Comparison of ENCODE assay signal across 15 mouse cellular contexts in the genomic region with DNA sequence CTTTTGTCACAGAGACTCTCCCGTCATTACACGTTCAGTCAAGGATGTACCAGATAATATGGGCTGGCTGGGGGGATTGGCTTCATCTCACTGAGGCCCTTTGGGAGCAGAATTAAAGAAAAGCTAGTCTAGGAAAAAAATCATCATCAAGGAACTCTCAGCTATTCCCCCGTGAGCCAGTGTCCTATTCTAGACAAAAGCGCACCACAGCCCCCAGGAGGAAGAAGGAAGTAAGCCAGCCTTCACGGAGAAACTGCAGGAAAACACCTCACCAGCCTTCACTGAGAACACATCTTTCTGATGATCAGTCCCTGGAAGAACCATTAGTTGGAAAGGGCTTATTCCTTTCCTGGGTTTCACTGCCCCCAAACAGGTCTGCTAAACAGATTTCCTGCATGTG.
DNase-seq lines count a peak whose midpoint lies in the region; ATAC-seq and TF ChIP-seq lines count a peak whose summit lies in the region.
"Had no signal": no experiment of that assay in that cellular context is flagged by ENCODE, and none has a peak within 500 bp of the region (broad histone marks: within the 10 kb centered on the region; RNA-seq: fewer than 3 reads in every experiment).

No protein-coding gene starts in this region.

- TF ChIP-seq CTCF in forebrain, postnatal 0 days (IDR thresholded peaks at IDR 0.05; ENCODE audit: low read depth): peak; percentile 56
- TF ChIP-seq CTCF in intestine, postnatal 0 days (IDR thresholded peaks at IDR 0.05; ENCODE audit: low read depth): peak; percentile 57

- no peaks in the 10 kb centered on the region for H3K27me3 ChIP-seq in forebrain, postnatal 0 days (ENCODE audit: insufficient read depth, low read length)
- H3K27me3 ChIP-seq in forebrain, embryonic 13.5 days: no peaks in the 10 kb centered on the region
- no peaks in the 10 kb centered on the region for H3K27me3 ChIP-seq in intestine, postnatal 0 days (replicated peaks; ENCODE audit: control insufficient read depth, insufficient read depth, low read length)
- no peaks in the 10 kb centered on the region for H3K27me3 ChIP-seq in intestine, embryonic 16.5 days (replicated peaks; ENCODE audit: control insufficient read depth, insufficient read depth, low read length)
- H3K27me3 ChIP-seq in midbrain, embryonic 11.5 days (ENCODE audit: control insufficient read depth, insufficient read depth, low read length): no peaks in the 10 kb centered on the region
- no peaks in the 10 kb centered on the region; the same call in 1 of the 2 replicates for H3K27me3 ChIP-seq in midbrain, embryonic 16.5 days (ENCODE audit: control insufficient read depth, insufficient read depth, low read depth, low read length)
- H3K27me3 ChIP-seq in limb, embryonic 12.5 days: no peaks in the 10 kb centered on the region
- H3K27me3 ChIP-seq: embryonic facial prominence, embryonic 15.5 days; liver, embryonic 15.5 days had no signal

- H3K27ac ChIP-seq in forebrain, postnatal 0 days (ENCODE audit: low read depth, low read length): no peak overlapping the region
- no peak overlapping the region for H3K27ac ChIP-seq in forebrain, embryonic 13.5 days
- H3K27ac ChIP-seq in intestine, postnatal 0 days (ENCODE audit: low read depth, low read length): no peak overlapping the region
- no peak overlapping the region for H3K27ac ChIP-seq in intestine, embryonic 16.5 days (ENCODE audit: low read length)
- no peak overlapping the region for H3K27ac ChIP-seq in midbrain, embryonic 11.5 days (ENCODE audit: low read depth, low read length)
- no peak overlapping the region for H3K27ac ChIP-seq in midbrain, embryonic 16.5 days (ENCODE audit: low read length)
- peak overlapping the region; percentile 73 for H3K27ac ChIP-seq in limb, embryonic 12.5 days
- H3K27ac ChIP-seq: embryonic facial prominence, embryonic 15.5 days; liver, embryonic 15.5 days had no signal

- H3K36me3 ChIP-seq in forebrain, postnatal 0 days (ENCODE audit: insufficient read depth): no peaks in the 10 kb centered on the region
- H3K36me3 ChIP-seq in forebrain, embryonic 13.5 days (ENCODE audit: poor library complexity, severe bottlenecking): no peaks in the 10 kb centered on the region
- H3K36me3 ChIP-seq in intestine, postnatal 0 days (ENCODE audit: control insufficient read depth, insufficient read depth): no peaks in the 10 kb centered on the region
- H3K36me3 ChIP-seq in intestine, embryonic 16.5 days (ENCODE audit: control insufficient read depth, insufficient read depth, low read length): no peaks in the 10 kb centered on the region
- no peaks in the 10 kb centered on the region for H3K36me3 ChIP-seq in midbrain, embryonic 11.5 days (ENCODE audit: control insufficient read depth, insufficient read depth, low read length)
- H3K36me3 ChIP-seq in midbrain, embryonic 16.5 days (ENCODE audit: control insufficient read depth, insufficient read depth, low read length): no peaks in the 10 kb centered on the region
- no peaks in the 10 kb centered on the region for H3K36me3 ChIP-seq in limb, embryonic 12.5 days
- H3K36me3 ChIP-seq: embryonic facial prominence, embryonic 15.5 days; liver, embryonic 15.5 days had no signal

- H3K9ac ChIP-seq in forebrain, postnatal 0 days: no peak overlapping the region
- no peak overlapping the region for H3K9ac ChIP-seq in forebrain, embryonic 13.5 days
- no peak overlapping the region for H3K9ac ChIP-seq in intestine, postnatal 0 days (ENCODE audit: low read depth, low read length)
- no peak overlapping the region for H3K9ac ChIP-seq in intestine, embryonic 16.5 days (ENCODE audit: low read depth, low read length)
- no peak overlapping the region for H3K9ac ChIP-seq in midbrain, embryonic 11.5 days (ENCODE audit: low read length)
- H3K9ac ChIP-seq in midbrain, embryonic 16.5 days (ENCODE audit: low read depth, low read length): no peak overlapping the region
- H3K9ac ChIP-seq in limb, embryonic 12.5 days (replicated peaks): no peak overlapping the region
- H3K9ac ChIP-seq: embryonic facial prominence, embryonic 15.5 days; liver, embryonic 15.5 days had no signal

- no peak for ATAC-seq in forebrain, postnatal 0 days
- ATAC-seq in forebrain, embryonic 13.5 days: no peak
- ATAC-seq in intestine, postnatal 0 days: no peak
- ATAC-seq in intestine, embryonic 16.5 days: no peak
- ATAC-seq in midbrain, embryonic 11.5 days (ENCODE audit: low FRiP score): no peak
- ATAC-seq in midbrain, embryonic 16.5 days: no peak
- no peak for ATAC-seq in limb, embryonic 12.5 days (ENCODE audit: insufficient number of reproducible peaks, insufficient read depth, low FRiP score, low TSS enrichment, low read depth)
- ATAC-seq: activated CD4-positive, CD25-positive, alpha-beta regulatory T cell, adult 4 months had no signal

- DNase-seq in forebrain, postnatal 0 days: peak; percentile 31
- DNase-seq in midbrain, embryonic 11.5 days (ENCODE audit: low spot score, missing footprints): peak; percentile 45
- no peak for DNase-seq in thymus, adult 18-20 months
- DNase-seq: cerebellum, adult 9-11 months; kidney, adult 18-20 months; layer of hippocampus, postnatal 36 days; right cerebral cortex, adult 18-20 months had no signal

- no peaks in the 10 kb centered on the region for H3K4me1 ChIP-seq in forebrain, postnatal 0 days (ENCODE audit: insufficient read depth)
- no peaks in the 10 kb centered on the region for H3K4me1 ChIP-seq in forebrain, embryonic 13.5 days
- H3K4me1 ChIP-seq in intestine, postnatal 0 days (replicated peaks; ENCODE audit: control insufficient read depth, insufficient read depth, low read length): no peaks in the 10 kb centered on the region
- H3K4me1 ChIP-seq in intestine, embryonic 16.5 days (ENCODE audit: control insufficient read depth, insufficient read depth, low read length): no peaks in the 10 kb centered on the region
- no peaks in the 10 kb centered on the region for H3K4me1 ChIP-seq in midbrain, embryonic 11.5 days (ENCODE audit: control insufficient read depth, insufficient read depth, low read length)
- H3K4me1 ChIP-seq in midbrain, embryonic 16.5 days (ENCODE audit: control insufficient read depth, insufficient read depth, low read length): no peaks in the 10 kb centered on the region
- peaks cover 8% of the 10 kb centered on the region; the same call in 1 of the 2 replicates for H3K4me1 ChIP-seq in limb, embryonic 12.5 days (replicated peaks)
- H3K4me1 ChIP-seq: liver, embryonic 15.5 days had no signal

- no peaks in the 10 kb centered on the region for H3K9me3 ChIP-seq in forebrain, postnatal 0 days (ENCODE audit: low read length)
- no peaks in the 10 kb centered on the region for H3K9me3 ChIP-seq in forebrain, embryonic 13.5 days (replicated peaks)
- no peaks in the 10 kb centered on the region for H3K9me3 ChIP-seq in intestine, postnatal 0 days (ENCODE audit: control insufficient read depth)
- no peaks in the 10 kb centered on the region for H3K9me3 ChIP-seq in intestine, embryonic 16.5 days (ENCODE audit: control insufficient read depth, low read length)
- H3K9me3 ChIP-seq in midbrain, embryonic 11.5 days (ENCODE audit: control insufficient read depth, low read length): no peaks in the 10 kb centered on the region
- H3K9me3 ChIP-seq in midbrain, embryonic 16.5 days (replicated peaks; ENCODE audit: control insufficient read depth, low read length, poor library complexity, severe bottlenecking): no peaks in the 10 kb centered on the region
- no peaks in the 10 kb centered on the region for H3K9me3 ChIP-seq in limb, embryonic 12.5 days
- H3K9me3 ChIP-seq: embryonic facial prominence, embryonic 15.5 days; liver, embryonic 15.5 days had no signal

- H3K4me2 ChIP-seq in forebrain, postnatal 0 days (ENCODE audit: low read depth): no peak overlapping the region
- no peak overlapping the region for H3K4me2 ChIP-seq in forebrain, embryonic 13.5 days
- no peak overlapping the region for H3K4me2 ChIP-seq in intestine, postnatal 0 days (replicated peaks; ENCODE audit: low read depth)
- H3K4me2 ChIP-seq in intestine, embryonic 16.5 days (ENCODE audit: low read depth, low read length): no peak overlapping the region
- H3K4me2 ChIP-seq in midbrain, embryonic 11.5 days: no peak overlapping the region
- no peak overlapping the region for H3K4me2 ChIP-seq in midbrain, embryonic 16.5 days (ENCODE audit: low read length)
- H3K4me2 ChIP-seq in limb, embryonic 12.5 days: no peak overlapping the region
- H3K4me2 ChIP-seq: embryonic facial prominence, embryonic 15.5 days; liver, embryonic 15.5 days had no signal

- WGBS in forebrain, postnatal 0 days: 63% methylated on average over 5 of the region's 5 CpGs
- 61% methylated on average over 5 of the region's 5 CpGs for WGBS in forebrain, embryonic 13.5 days
- WGBS in intestine, postnatal 0 days: 64% methylated on average over 5 of the region's 5 CpGs
- WGBS in intestine, embryonic 16.5 days: 56% methylated on average over 5 of the region's 5 CpGs
- WGBS in midbrain, embryonic 11.5 days: 71% methylated on average over 5 of the region's 5 CpGs
- 54% methylated on average over 5 of the region's 5 CpGs for WGBS in midbrain, embryonic 16.5 days
- WGBS in limb, embryonic 12.5 days: 61% methylated on average over 5 of the region's 5 CpGs

- no peak overlapping the region for H3K4me3 ChIP-seq in forebrain, postnatal 0 days (ENCODE audit: low read depth, low read length)
- H3K4me3 ChIP-seq in forebrain, embryonic 13.5 days: no peak overlapping the region
- H3K4me3 ChIP-seq in intestine, postnatal 0 days (ENCODE audit: low read depth, low read length): no peak overlapping the region
- H3K4me3 ChIP-seq in intestine, embryonic 16.5 days (ENCODE audit: low read length): no peak overlapping the region
- H3K4me3 ChIP-seq in midbrain, embryonic 11.5 days (ENCODE audit: low read depth, low read length): no peak overlapping the region
- no peak overlapping the region for H3K4me3 ChIP-seq in midbrain, embryonic 16.5 days (ENCODE audit: low read depth, low read length)
- no peak overlapping the region for H3K4me3 ChIP-seq in limb, embryonic 12.5 days (replicated peaks)
- H3K4me3 ChIP-seq: embryonic facial prominence, embryonic 15.5 days; liver, embryonic 15.5 days had no signal

Comparison
In these comparisons a context has a peak if more than half of its experiments do, and no peak if none do; other contexts are left out.
1. DNase-seq: peak in forebrain, postnatal 0 days (single experiment) and midbrain, embryonic 11.5 days (single experiment); none in thymus, adult 18-20 months (0 of 2).